9 mouse cellular contexts compared by ENCODE assay signal in the genomic region with DNA sequence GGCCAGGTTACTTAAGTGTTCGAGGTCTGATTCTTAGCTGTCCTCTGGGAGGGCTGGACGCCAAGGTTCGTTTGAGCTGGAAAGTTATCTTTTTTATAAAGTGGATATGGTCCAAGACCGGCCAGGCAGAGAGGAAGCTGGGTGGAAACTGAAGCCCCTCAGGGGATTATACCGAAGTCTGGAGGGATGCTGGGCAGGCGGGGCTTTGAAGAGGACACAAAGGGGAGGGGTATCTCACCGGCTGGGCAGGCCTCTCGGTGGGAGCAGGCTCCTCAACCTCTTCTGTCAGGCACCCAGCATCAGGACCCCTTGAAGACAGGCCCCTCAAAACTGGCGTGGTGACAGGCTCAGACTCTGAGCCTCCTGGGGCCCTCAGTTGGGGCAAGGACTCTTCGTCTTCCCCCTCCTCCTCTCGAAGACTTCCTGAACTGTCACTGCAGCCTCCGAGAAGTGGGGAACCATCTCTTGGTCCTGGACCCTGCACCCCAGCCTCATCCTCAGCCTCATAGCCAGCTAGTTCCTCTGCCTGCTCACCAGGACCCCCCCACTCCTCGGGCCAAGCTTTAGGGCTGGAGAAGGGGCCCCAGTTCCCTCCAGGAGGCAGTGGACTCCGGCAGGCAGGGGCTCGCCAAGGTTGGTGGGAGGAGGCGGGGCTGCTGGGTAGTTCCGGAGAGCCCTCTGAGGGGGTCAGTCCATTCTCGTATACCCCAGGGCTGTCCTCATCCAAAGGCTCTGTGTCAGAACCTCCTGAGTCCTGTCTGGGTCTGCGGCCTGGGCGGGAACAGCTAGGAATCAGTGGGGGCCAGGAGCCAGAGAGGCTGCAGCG. TPM values are rescaled to one million over a fixed set of nuclear protein-coding genes. Genes with fewer than 3 reads are reported as not detected.
DNase-seq lines count a peak whose midpoint lies in the region; ATAC-seq and TF ChIP-seq lines count a peak whose summit lies in the region.
"Had no signal": no experiment of that assay in that cellular context is flagged by ENCODE, and none has a peak within 500 bp of the region (broad histone marks: within the 10 kb centered on the region; RNA-seq: fewer than 3 reads in every experiment).

No protein-coding gene starts in this region.

- intact Hi-C loops in heart, adult 2 months (cut with DNase I) = no loop called here

- peak overlapping the region; percentile 33; the same call in 1 of the 2 replicates for H3K9ac ChIP-seq in hindbrain, postnatal 0 days (replicated peaks; ENCODE audit: low read length)
- H3K9ac ChIP-seq in liver, embryonic 12.5 days = no peak overlapping the region
- H3K9ac ChIP-seq in heart, adult 2 months (ENCODE audit: low read depth, low read length) = no peak overlapping the region

- TF ChIP-seq EP300 in heart, adult 2 months (IDR thresholded peaks at IDR 0.05; ENCODE audit: insufficient read depth, low read depth, low read length) = no peak

- peak overlapping the region; percentile 16; the same call in 1 of the 2 replicates for H3K4me2 ChIP-seq in hindbrain, postnatal 0 days (ENCODE audit: low read depth, low read length)
- no peak overlapping the region for H3K4me2 ChIP-seq in liver, embryonic 12.5 days

- no peaks in the 10 kb centered on the region for H3K9me3 ChIP-seq in hindbrain, postnatal 0 days (ENCODE audit: low read length)
- H3K9me3 ChIP-seq in liver, embryonic 12.5 days (replicated peaks) = no peaks in the 10 kb centered on the region

- peaks cover 37% of the 10 kb centered on the region for H3K4me1 ChIP-seq in testis, adult 2 months (ENCODE audit: control insufficient read depth, insufficient read depth, low read length)
- peaks cover 41% of the 10 kb centered on the region for H3K4me1 ChIP-seq in hindbrain, postnatal 0 days (ENCODE audit: insufficient read depth, low read length)
- H3K4me1 ChIP-seq in liver, embryonic 12.5 days = peaks cover 38% of the 10 kb centered on the region
- peaks cover under 1% of the 10 kb centered on the region; the same call in 1 of the 2 replicates for H3K4me1 ChIP-seq in heart, adult 2 months (ENCODE audit: control insufficient read depth, insufficient read depth, low read length)

- no peak for ATAC-seq in frontal cortex, adult (ENCODE audit: low TSS enrichment)
- ATAC-seq in hindbrain, postnatal 0 days = 0 out of 2 replicates have a peak, but pooled peaks have one; percentile 0
- no peak for ATAC-seq in liver, embryonic 12.5 days

- no peak for TF ChIP-seq POLR2A in testis, adult 2 months (IDR thresholded peaks at IDR 0.05; ENCODE audit: control insufficient read depth, low read depth, low read length)
- no peak for TF ChIP-seq POLR2A in heart, adult 2 months (IDR thresholded peaks at IDR 0.05; ENCODE audit: insufficient read depth, low read depth, low read length)

- WGBS in hindbrain, postnatal 0 days = 10% methylated on average over 21 of the region's 21 CpGs
- WGBS in liver, embryonic 12.5 days (ENCODE audit: insufficient replicate concordance) = 20% methylated on average over 21 of the region's 21 CpGs
- WGBS in heart, adult 2 months = 24% methylated on average over 21 of the region's 21 CpGs

- no peaks in the 10 kb centered on the region for H3K36me3 ChIP-seq in testis, adult 2 months (ENCODE audit: control insufficient read depth, insufficient read depth, low read length)
- H3K36me3 ChIP-seq in hindbrain, postnatal 0 days (ENCODE audit: insufficient read depth, low read length) = no peaks in the 10 kb centered on the region
- H3K36me3 ChIP-seq in liver, embryonic 12.5 days = peaks cover 6% of the 10 kb centered on the region; the same call in 1 of the 2 replicates
- no peaks in the 10 kb centered on the region for H3K36me3 ChIP-seq in heart, adult 2 months (ENCODE audit: control insufficient read depth, insufficient read depth, low read length)

- no peaks in the 10 kb centered on the region for H3K27me3 ChIP-seq in testis, adult 2 months (ENCODE audit: control insufficient read depth, insufficient read depth, low read length)
- H3K27me3 ChIP-seq in hindbrain, postnatal 0 days (ENCODE audit: insufficient read depth, low read length) = no peaks in the 10 kb centered on the region
- H3K27me3 ChIP-seq in liver, embryonic 12.5 days (replicated peaks) = peaks cover 72% of the 10 kb centered on the region
- H3K27me3 ChIP-seq in heart, adult 2 months (ENCODE audit: control insufficient read depth, insufficient read depth, low read length) = peaks cover 8% of the 10 kb centered on the region; the same call in 1 of the 2 replicates

- TF ChIP-seq CTCF in testis, adult 2 months (IDR thresholded peaks at IDR 0.05; ENCODE audit: control insufficient read depth, insufficient read depth, insufficient replicate concordance, low read depth, low read length) = no peak
- TF ChIP-seq CTCF in hindbrain, postnatal 0 days (IDR thresholded peaks at IDR 0.05; ENCODE audit: low read depth) = no peak
- no peak for TF ChIP-seq CTCF in heart, adult 2 months (IDR thresholded peaks at IDR 0.05)

- H3K4me3 ChIP-seq in testis, adult 2 months (ENCODE audit: control insufficient read depth, low read depth, low read length) = peak overlapping the region; percentile 37; the same call in 1 of the 2 replicates
- no peak overlapping the region for H3K4me3 ChIP-seq in hindbrain, postnatal 0 days (ENCODE audit: low read length)
- no peak overlapping the region for H3K4me3 ChIP-seq in liver, embryonic 12.5 days
- H3K4me3 ChIP-seq in heart, adult 2 months = no peak overlapping the region

- peak; percentile 32 to 36 for DNase-seq in frontal cortex, postnatal 14 days (ENCODE audit: low spot score in 2 of 2)
- no peak for DNase-seq in testis, postnatal 14 days (ENCODE audit: low spot score)
- DNase-seq in hindbrain, postnatal 0 days (ENCODE audit: low spot score) = no peak
- DNase-seq in ovary, postnatal 36 days (ENCODE audit: low spot score) = no peak
- no peak for DNase-seq in heart, adult 2 months
- DNase-seq: spleen, adult 18-20 months had no signal

- H3K79me2 ChIP-seq in heart, adult 2 months (replicated peaks; ENCODE audit: control insufficient read depth, insufficient read depth, low read length) = no peaks in the 10 kb centered on the region

- H3K27ac ChIP-seq in testis, adult 2 months (ENCODE audit: control insufficient read depth, insufficient read depth, low read depth, low read length) = no peak overlapping the region
- peak overlapping the region; percentile 77 for H3K27ac ChIP-seq in hindbrain, postnatal 0 days
- H3K27ac ChIP-seq in liver, embryonic 12.5 days = no peak overlapping the region
- no peak overlapping the region for H3K27ac ChIP-seq in heart, adult 2 months

RNA-seq across cellular contexts. Expression of gene Ap1g2, which starts 2.9 kb away (rescaled TPM):
- polyA plus RNA-seq in testis, adult 2 months (2012; rRNA removed) = 3.0 and 4.0 TPM in 2 replicates
- 5.7 and 6.5 TPM in 2 replicates for total RNA-seq in hindbrain, postnatal 0 days (2014; rRNA removed)
- 5.9 and 6.1 TPM in 2 replicates for polyA plus RNA-seq in hindbrain, postnatal 0 days (2015; fragmentation: Nextera tagmentation; extraction: Ambion mirVana)
- 34.0 and 34.5 TPM in 2 replicates for polyA plus RNA-seq in liver, embryonic 12.5 days (2016; fragmentation: Nextera tagmentation; extraction: Ambion mirVana)
- 1 to 10 TPM; 5.3 to 5.6 TPM for total RNA-seq in heart, adult 2 months (2021)
- polyA plus RNA-seq in heart, adult 2 months (2012; rRNA removed) = 8.2 and 10.2 TPM in 2 replicates

RNA-seq across cellular contexts. Expression of gene Jph4, which starts 7.5 kb away (rescaled TPM):
- 6.6 and 7.4 TPM in 2 replicates for polyA plus RNA-seq in testis, adult 2 months (2012; rRNA removed)
- 124 and 126 TPM in 2 replicates for total RNA-seq in hindbrain, postnatal 0 days (2014; rRNA removed)
- 28.3 and 29.4 TPM in 2 replicates for polyA plus RNA-seq in hindbrain, postnatal 0 days (2015; fragmentation: Nextera tagmentation; extraction: Ambion mirVana)
- polyA plus RNA-seq in liver, embryonic 12.5 days (2016; fragmentation: Nextera tagmentation; extraction: Ambion mirVana) = 0.15 and 0.18 TPM in 2 replicates
- under 1 TPM in 1 of 2 experiments, not detected in 1; 0.23 TPM for total RNA-seq in heart, adult 2 months (2021)
- 0.25 and 0.32 TPM in 2 replicates for polyA plus RNA-seq in heart, adult 2 months (2012; rRNA removed)

RNA-seq across cellular contexts. Expression of gene Thtpa, which starts 14.7 kb away (rescaled TPM):
- 4.6 and 4.9 TPM in 2 replicates for polyA plus RNA-seq in testis, adult 2 months (2012; rRNA removed)
- total RNA-seq in hindbrain, postnatal 0 days (2014; rRNA removed) = 37.7 and 44.1 TPM in 2 replicates
- polyA plus RNA-seq in hindbrain, postnatal 0 days (2015; fragmentation: Nextera tagmentation; extraction: Ambion mirVana) = 31.8 and 32.8 TPM in 2 replicates
- polyA plus RNA-seq in liver, embryonic 12.5 days (2016; fragmentation: Nextera tagmentation; extraction: Ambion mirVana) = 6.9 TPM in 2 replicates
- 10 to 100 TPM; 10.7 to 13.4 TPM for total RNA-seq in heart, adult 2 months (2021)
- polyA plus RNA-seq in heart, adult 2 months (2012; rRNA removed) = 8.2 and 9.7 TPM in 2 replicates

RNA-seq across cellular contexts. Expression of gene Zfhx2, which starts 17.1 kb away (rescaled TPM):
- polyA plus RNA-seq in testis, adult 2 months (2012; rRNA removed) = 3.8 and 4.4 TPM in 2 replicates
- total RNA-seq in hindbrain, postnatal 0 days (2014; rRNA removed) = 10.7 and 10.9 TPM in 2 replicates
- polyA plus RNA-seq in hindbrain, postnatal 0 days (2015; fragmentation: Nextera tagmentation; extraction: Ambion mirVana) = 8.1 and 8.4 TPM in 2 replicates
- polyA plus RNA-seq in liver, embryonic 12.5 days (2016; fragmentation: Nextera tagmentation; extraction: Ambion mirVana) = 2.4 and 2.5 TPM in 2 replicates
- 1 to 10 TPM; 3.9 to 4.1 TPM for total RNA-seq in heart, adult 2 months (2021)
- 1.1 and 1.3 TPM in 2 replicates for polyA plus RNA-seq in heart, adult 2 months (2012; rRNA removed)

Comparison
In these comparisons a context has a peak if more than half of its experiments do, and no peak if none do; other contexts are left out.
1. DNase-seq: peak in frontal cortex, postnatal 14 days (2 of 2); none in testis, postnatal 14 days (single experiment), hindbrain, postnatal 0 days (single experiment), ovary, postnatal 36 days (single experiment) and heart, adult 2 months (0 of 2).